Mouse (Mus musculus) myocyte (in vitro differentiated cells): ENCODE measurements around the gene Nup93.

Experiments used
- MAX ChIP-seq: IDR thresholded peaks from one replicate; pipeline ENCODE4 v1.6.1; 2011; ENCODE audit warnings: low read depth, mild to moderate bottlenecking, control low read depth
- POLR2A ChIP-seq: IDR thresholded peaks from one replicate; pipeline ENCODE4 v1.6.1; 2011; ENCODE audit warnings: low read depth, mild to moderate bottlenecking, control low read depth, moderate library complexity; ENCODE audit not compliant: insufficient read length
- POLR2AphosphoS2 ChIP-seq: IDR thresholded peaks from one replicate; pipeline ENCODE4 v1.6.1; 2011; ENCODE audit warnings: low read depth, control low read depth; ENCODE audit not compliant: insufficient read length
- SRF ChIP-seq: IDR thresholded peaks from one replicate; pipeline ENCODE4 v1.6.1; 2011; ENCODE audit warnings: low read depth; ENCODE audit not compliant: control insufficient read depth, insufficient read length
- TCF3 ChIP-seq: IDR thresholded peaks from one replicate; pipeline ENCODE4 v1.6.1; 2011; ENCODE audit warnings: low read depth, control low read depth; ENCODE audit not compliant: insufficient read length
- USF1 ChIP-seq: IDR thresholded peaks from one replicate; pipeline ENCODE4 v1.6.1; 2011; ENCODE audit warnings: low read depth, mild to moderate bottlenecking, control low read depth, moderate library complexity

- TF ChIP-seq SRF, result no peak
- TF ChIP-seq POLR2A, result peak; percentile 55
- TF ChIP-seq USF1, result peak; percentile 74
- peak; percentile 62 for TF ChIP-seq POLR2AphosphoS2
- no peak for TF ChIP-seq MAX
- TF ChIP-seq TCF3, result no peak
Observed at GRCm38 (mm10) chr8:94214252-94215173, at the start of gene Nup93.
